Mouse (Mus musculus) lung, postnatal 14 days (tissue): Measurements from ENCODE around the gene Sun1.

Source experiments
- DNase-seq: peaks from one replicate; pipeline ENCODE4 v3.0.0; 2021

Gene Sun1

GRCm38 (mm10) chr5:139208871-139209684 lies 8.6 kb downstream of the Sun1 start:
- DNase-seq, result no peak

GRCm38 (mm10) chr5:139209685-139210026 lies 9.2 kb downstream of the Sun1 start:
- DNase-seq, result no peak

- DNase-seq, result no peak
Observed at GRCm38 (mm10) chr5:139211737-139212385, 11.4 kb downstream of the Sun1 start.

GRCm38 (mm10) chr5:139214298-139214697 lies 13.9 kb downstream of the Sun1 start:
- no peak for DNase-seq

- no peak for DNase-seq
Observed at GRCm38 (mm10) chr5:139215184-139215583, 14.7 kb downstream of the Sun1 start.

GRCm38 (mm10) chr5:139216121-139216520 lies 15.7 kb downstream of the Sun1 start:
- no peak for DNase-seq

- DNase-seq, result no peak
Observed at GRCm38 (mm10) chr5:139216774-139217173, 16.3 kb downstream of the Sun1 start.

GRCm38 (mm10) chr5:139220006-139220515 lies 19.6 kb downstream of the Sun1 start:
- no peak for DNase-seq

- no peak for DNase-seq
Observed at GRCm38 (mm10) chr5:139220610-139221009, 20.2 kb downstream of the Sun1 start.

- no peak for DNase-seq
Observed at GRCm38 (mm10) chr5:139223331-139223730, 22.9 kb downstream of the Sun1 start.

- no peak for DNase-seq
Observed at GRCm38 (mm10) chr5:139227236-139227635, 26.8 kb downstream of the Sun1 start.

- no peak for DNase-seq
Observed at GRCm38 (mm10) chr5:139227645-139228044, 27.2 kb downstream of the Sun1 start.

GRCm38 (mm10) chr5:139228318-139228717 lies 27.9 kb downstream of the Sun1 start:
- no peak for DNase-seq

GRCm38 (mm10) chr5:139229716-139230115 lies 29.3 kb downstream of the Sun1 start:
- no peak for DNase-seq

GRCm38 (mm10) chr5:139232083-139232482 lies 31.6 kb downstream of the Sun1 start:
- no peak for DNase-seq

- DNase-seq, result no peak
Observed at GRCm38 (mm10) chr5:139234423-139234822, 34.0 kb downstream of the Sun1 start.

- no peak for DNase-seq
Observed at GRCm38 (mm10) chr5:139237436-139237835, 37.0 kb downstream of the Sun1 start.

- DNase-seq, result no peak
Observed at GRCm38 (mm10) chr5:139241022-139241761, 40.8 kb downstream of the Sun1 start.

- DNase-seq, result no peak
Observed at GRCm38 (mm10) chr5:139243384-139243783, 42.9 kb downstream of the Sun1 start.

- no peak for DNase-seq
Observed at GRCm38 (mm10) chr5:139247767-139248166, 47.3 kb downstream of the Sun1 start.

GRCm38 (mm10) chr5:139248846-139249245 lies 48.4 kb downstream of the Sun1 start:
- DNase-seq, result no peak

GRCm38 (mm10) chr5:139251279-139251678 lies 50.8 kb downstream of the Sun1 start:
- no peak for DNase-seq

GRCm38 (mm10) chr5:139251736-139252080 lies 51.3 kb downstream of the Sun1 start:
- no peak for DNase-seq
